Mouse (Mus musculus) megakaryocyte, adult 5-6 weeks (primary cell): ENCODE measurements around the gene Nos2. TPM values are rescaled to one million over a fixed set of nuclear protein-coding genes. Genes with fewer than 3 reads are reported as not detected.

ENCODE experiments used
- ATAC-seq: 2 replicates; pipeline ENCODE4 v1.8.0; 2016; ENCODE audit warnings: mild to moderate bottlenecking, inconsistent platforms; ENCODE audit not compliant: poor library complexity, severe bottlenecking
- total RNA-seq, 2 experiments: library from RNA; stranded (forward) in 1 of 2; stranded (reverse) in 1 of 2; fragments of 153-499, 151-499 nt in 1 of 2; fragments of 221-1000, 200-1000 nt in 1 of 2; gene quantifications; 2 replicates each; pipeline versions ENCODE4 v1.2.3 to v1.2.4; 2015 to 2017

Gene Nos2
- not detected in 2 replicates for total RNA-seq (2015)
- not detected in 2 replicates for total RNA-seq (2017)

DNA sequence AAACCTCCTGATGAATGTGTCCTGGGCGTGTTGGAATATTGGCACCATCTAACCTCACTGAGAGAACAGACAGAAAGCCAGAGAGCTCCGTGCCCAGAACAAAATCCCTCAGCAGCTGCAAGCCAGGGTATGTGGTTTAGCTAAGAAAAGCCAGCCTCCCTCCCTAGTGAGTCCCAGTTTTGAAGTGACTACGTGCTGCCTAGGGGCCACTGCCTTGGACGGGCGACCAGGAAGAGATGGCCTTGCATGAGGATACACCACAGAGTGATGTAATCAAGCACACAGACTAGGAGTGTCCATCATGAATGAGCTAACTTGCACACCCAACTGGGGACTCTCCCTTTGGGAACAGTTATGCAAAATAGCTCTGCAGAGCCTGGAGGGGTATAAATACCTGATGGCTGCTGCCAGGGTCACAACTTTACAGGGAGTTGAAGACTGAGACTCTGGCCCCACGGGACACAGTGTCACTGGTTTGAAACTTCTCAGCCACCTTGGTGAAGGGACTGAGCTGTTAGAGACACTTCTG is at the start of gene Nos2:
Gene Nos2 (plus strand): TSS at position 377 of the 529 bp plus-strand sequence.
- no peak for ATAC-seq

DNA sequence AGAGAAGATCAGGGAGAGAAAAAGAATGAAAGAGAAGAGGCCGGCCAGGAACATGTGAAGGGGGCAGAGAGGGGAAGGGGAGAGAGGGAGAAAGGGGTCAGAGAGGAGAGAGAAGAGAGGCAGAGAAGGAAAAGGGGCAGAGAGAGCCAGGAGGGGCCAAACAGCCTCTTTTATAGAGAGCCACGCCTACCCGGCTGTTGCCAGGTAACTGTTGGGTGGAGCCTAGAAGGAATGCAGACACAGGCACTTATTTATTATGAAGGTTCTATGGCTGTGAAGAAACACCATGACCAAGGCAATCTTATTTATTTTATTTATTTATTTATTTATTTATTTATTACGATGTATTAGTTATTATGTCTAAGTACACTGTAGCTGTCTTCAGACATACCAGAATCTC is 49.7 kb upstream of the Nos2 start:
- ATAC-seq: no peak

- ATAC-seq: no peak
Observed at GRCm38 (mm10) chr11:78872782-78873181, 47.8 kb upstream of the Nos2 start.

DNA sequence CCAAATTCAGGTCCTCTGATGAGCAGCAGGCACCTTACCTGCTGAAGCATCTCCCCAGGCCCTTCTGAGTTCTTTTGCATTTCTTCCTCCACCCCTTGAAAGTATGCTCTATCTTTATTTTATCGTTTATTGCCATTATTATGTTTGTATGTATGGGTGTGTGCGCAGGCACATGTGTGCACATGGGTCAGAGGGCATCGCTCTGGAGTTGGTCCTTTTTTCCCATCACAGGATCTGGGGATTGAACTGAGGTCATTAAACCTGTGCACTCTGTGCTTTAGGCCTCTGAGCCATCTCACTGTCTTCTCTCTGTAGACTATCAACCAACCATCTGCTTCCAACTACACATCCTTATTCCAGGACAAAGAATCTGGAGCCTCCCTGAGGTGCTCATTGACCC is 40.9 kb upstream of the Nos2 start:
- no peak for ATAC-seq

- no peak for ATAC-seq
Observed at GRCm38 (mm10) chr11:78886693-78887092, 33.9 kb upstream of the Nos2 start.

DNA sequence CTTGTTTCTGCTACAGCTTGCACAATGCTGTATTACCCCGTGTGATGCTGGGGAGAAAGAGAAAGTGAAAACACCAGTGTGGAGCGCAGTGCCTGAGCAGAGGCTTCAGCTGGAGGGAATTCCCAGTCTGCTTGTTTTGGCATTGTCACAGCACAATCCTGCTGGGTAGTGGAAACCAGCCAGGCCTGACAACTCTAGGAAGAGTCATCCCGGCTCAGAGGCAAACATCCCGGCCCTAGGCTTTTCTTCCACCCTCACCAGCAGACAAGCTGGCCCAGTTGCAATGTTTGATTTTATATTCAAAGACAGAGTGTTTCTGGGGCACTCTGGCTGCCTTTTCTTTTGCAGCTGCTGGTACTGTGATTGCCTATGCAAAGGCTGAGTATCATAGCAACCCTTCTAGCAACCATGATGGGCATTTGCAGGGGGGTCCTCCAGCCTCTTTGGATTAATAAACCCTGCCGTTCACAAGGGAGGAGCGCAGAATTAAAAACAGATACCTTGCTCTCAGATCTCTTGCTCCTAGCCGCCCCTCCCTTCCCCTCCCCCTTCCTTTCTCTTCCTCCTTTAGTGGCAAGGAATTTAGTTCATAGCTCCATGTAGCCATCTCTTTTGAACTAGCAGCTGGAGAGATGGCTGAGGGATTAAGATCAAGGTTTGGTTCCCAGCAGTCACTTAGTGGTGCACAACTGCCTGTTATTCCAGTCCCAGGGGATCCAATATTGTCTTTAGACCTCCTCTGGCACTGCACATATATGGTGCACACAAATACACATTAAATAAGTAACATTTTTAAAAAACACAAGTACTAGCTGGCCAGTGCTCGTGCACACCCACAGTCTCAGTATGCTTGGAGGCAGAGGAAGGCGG is 33.2 kb upstream of the Nos2 start:
- peak; percentile 63 for ATAC-seq

DNA sequence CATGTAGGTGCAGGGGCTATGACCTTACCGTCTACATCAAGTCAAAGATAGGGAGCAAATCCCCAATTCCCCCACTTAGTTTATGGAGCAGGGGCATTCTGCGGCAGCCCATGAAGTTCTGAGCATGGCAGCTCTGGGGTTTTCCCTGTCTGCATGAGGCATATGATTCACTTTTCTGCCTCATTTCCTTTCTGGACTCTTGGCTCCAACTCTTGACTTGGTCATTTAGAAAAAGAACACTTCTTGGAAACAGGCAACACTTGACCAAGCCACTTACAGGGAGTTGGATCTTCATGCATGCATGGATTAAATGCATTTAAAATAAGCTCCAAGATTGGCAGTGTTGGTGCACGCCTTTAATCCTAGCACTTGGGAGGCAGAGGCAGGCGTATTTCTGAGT is 31.4 kb upstream of the Nos2 start:
- ATAC-seq: no peak

DNA sequence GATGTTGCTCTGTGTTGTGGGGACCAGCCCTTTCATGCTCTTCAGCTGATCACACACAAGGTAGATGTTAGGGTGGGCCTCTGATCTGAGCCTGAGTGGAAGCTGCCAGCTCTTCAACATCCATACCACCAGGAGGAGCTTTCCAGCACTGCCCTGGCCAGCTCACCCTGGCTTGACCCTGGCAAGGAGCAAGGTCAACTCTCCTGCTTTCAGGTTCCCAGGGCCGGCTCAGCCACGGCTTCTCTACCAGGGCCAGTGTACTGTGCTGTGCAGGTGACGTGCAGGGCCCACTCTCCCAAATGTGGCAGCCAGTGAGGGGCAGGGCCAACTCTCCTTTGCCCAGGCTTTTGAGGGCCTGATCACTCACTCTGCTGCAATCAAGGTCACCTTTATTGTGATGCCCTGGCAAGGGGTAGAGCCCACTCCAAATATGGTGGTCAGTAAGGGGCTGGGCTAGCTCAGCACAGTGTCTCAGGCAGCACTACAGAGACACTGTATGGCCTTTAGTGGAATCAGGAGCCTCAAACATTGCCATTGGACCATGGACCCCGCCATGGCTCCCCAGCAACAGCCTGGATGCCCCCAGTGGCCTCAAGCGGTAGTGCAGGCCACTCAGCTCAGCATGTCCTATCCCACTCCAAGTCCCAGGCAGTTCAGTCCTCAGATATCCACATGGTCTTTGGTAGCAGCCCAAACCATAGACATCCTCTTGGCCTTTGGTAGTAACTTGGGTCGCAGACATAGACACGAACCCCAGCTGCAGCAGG is 24.0 kb upstream of the Nos2 start:
- peak; percentile 85 for ATAC-seq

- 0 out of 2 replicates have a peak, but pooled peaks have one; percentile 38 for ATAC-seq
Observed at GRCm38 (mm10) chr11:78915473-78915872, 5.1 kb upstream of the Nos2 start.

GRCm38 (mm10) chr11:78916410-78916809 is 4.2 kb upstream of the Nos2 start:
- ATAC-seq: peak; percentile 90

DNA sequence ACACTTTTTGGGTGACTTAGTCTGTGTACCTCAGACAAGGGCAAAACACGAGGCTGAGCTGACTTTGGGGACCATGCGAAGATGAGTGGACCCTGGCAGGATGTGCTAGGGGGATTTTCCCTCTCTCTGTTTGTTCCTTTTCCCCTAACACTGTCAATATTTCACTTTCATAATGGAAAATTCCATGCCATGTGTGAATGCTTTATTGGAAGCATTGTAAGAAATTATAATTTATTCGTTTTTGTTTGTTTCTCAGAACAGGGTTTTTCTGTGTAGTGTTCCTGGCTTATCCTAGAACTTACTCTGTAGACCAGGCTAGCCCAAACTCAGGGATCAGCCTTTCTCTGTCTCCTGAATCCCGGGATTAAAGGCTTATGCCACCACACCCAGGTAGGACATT is 842 bp upstream of the Nos2 start:
- ATAC-seq: no peak

- peak; percentile 84 for ATAC-seq
Observed at GRCm38 (mm10) chr11:78922678-78923407, 2.3 kb downstream of the Nos2 start.

DNA sequence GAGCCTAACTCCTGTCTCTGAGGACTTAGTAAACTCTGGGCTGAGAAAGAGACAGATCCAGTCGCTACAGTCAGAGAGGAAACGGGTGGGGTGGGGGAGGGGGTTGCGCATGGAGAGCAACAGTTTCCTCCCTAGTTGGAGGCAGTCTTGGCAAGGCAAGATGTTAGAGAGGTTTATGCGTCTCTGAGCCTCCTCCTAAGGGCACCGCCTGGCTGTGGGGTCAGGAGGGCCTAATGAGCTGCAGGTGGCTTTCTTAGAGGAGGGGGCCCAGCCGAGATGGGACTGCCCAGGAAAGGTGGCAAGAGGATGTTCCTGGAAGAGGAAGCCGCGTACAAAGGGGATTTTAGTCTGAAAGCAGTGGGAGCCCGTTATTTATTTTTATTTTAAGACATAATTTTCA is 3.5 kb downstream of the Nos2 start:
- ATAC-seq: no peak

GRCm38 (mm10) chr11:78924916-78925315 is 4.3 kb downstream of the Nos2 start:
- peak; percentile 18; the same call in 1 of the 2 replicates for ATAC-seq

DNA sequence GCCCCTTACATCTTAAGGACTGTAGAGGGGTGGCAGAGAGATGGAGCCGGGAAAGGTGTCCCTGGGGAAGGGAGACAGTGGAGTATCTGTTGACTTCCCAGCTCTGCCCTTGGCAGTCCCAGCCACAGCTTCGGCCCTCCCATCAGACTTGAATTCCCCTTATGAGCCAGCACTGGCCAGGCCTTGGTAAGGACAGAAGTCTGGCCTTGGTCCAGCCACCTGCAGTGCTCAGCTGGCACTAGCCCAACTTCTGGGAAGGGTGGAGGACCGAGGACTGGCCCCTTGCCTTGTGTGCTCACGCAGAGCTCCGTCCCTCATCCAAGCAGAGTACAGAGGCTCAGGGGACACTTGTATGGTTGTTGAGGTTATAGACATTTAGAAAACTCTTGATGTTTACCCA is 8.8 kb downstream of the Nos2 start:
- no peak for ATAC-seq

DNA sequence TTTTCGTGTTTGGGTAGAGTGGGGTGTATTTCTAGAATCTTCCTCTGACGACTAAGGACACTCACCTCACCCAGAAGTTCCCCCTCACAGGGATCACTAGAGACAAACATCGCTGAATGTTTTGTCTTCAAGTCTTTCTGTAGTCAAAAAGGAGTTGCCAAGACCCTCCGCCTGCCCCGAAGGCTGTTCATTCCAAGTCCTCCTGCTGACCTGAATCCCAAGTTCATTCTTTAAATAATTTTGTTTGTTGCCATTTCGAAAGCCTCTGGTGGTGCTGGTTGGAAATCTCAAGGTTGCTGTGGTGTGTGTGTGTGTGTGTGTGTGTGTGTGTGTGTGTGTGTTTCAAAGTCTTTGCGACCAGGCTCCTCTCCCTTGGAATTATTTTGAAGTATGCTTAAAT is 13.7 kb downstream of the Nos2 start:
- ATAC-seq: no peak

DNA sequence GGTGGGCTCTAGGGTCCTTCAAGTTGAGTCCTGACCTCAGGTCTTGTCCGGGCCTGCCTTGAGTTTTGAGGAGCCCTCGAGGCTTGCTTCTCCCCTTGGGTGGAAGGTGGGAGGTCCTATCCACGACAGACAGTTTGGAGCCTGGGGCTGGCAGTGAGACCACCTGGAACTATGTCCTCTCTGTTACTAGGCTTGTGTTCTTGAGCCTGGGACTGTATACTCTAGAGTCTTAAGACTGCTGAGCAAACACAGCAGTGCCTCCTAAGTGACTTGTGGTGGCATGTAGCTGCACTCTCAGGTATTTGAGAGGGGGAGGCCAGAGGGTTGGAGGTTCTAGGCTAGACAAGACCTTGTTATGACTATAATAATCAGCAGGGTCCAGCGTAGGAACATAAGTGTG is 14.1 kb downstream of the Nos2 start:
- ATAC-seq: no peak

GRCm38 (mm10) chr11:78935178-78935577 is 14.6 kb downstream of the Nos2 start:
- no peak for ATAC-seq

DNA sequence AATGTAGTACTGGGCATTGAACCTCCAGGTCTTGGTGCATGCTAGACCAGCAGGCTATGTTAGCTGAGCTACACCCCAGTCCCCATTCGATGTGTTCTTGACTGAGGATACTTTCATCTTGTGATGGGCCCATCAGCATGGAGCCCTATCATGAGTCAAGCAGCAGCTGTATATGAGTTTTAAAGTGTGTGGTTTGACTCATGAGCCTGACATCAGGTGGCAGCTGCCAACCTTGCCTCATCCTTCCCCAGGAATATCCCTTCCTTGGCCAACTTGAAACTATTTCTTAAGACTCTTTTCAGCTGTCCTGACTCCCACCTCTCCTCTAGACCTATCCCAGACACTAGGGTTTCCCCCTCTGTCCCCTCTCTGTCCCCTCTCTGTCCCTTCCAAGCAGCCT is 22.5 kb downstream of the Nos2 start:
- ATAC-seq: no peak

DNA sequence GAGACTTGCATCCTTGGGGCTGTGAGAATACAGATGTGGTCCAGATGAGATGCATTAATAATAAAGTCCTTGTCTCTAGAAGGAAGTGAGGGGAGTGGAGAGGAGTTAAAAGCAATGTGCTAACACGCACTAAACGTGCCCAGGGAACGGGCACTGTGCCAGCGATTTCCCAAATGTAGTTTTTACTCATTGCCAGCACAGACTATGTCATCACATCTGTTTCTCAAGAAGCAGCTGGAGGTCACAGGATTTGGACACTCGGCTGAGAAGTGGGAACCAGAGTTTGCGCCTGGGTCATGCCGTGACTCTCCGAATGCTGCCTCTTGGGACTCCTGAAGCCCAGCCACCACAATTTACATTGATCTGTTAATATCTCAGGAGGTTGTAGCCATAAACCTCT is 29.8 kb downstream of the Nos2 start:
- ATAC-seq: peak; percentile 91

DNA sequence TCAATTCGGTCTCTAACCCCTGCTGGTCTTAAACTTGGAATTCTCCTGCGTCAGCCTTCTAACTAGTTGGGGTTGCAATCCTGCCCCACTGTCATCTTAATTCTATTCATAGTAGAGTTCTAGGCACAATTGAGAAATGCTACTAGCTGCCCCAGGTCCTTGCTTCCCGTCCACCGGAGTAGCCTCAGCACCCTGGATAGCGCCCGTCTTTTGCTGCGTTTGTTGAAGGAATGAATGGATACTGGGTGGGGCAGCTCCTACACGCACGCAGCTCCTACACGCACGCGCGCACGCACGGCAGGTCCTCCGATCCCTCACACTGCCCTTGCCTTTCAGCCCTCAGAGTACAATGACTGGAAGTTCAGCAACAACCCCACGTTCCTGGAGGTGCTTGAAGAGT is 31.9 kb downstream of the Nos2 start:
- no peak for ATAC-seq
